Mouse (Mus musculus) lung, embryonic 14.5 days (tissue): Measurements from ENCODE around the gene Tmem150b. TPM values are rescaled to one million over a fixed set of nuclear protein-coding genes. Genes with fewer than 3 reads are reported as not detected.

Experiments
- ATAC-seq: fragments of 200-750 bp; cut with Nextera tagmentation; 2 replicates; pipeline ENCODE4 v1.8.0; 2017; ENCODE audit warnings: mild to moderate bottlenecking, moderate TSS enrichment, moderate library complexity; ENCODE audit not compliant: insufficient read depth
- DNase-seq: peaks from one replicate; pipeline ENCODE4 v3.0.0-alpha.2; 2015
- H3K27ac ChIP-seq: fragments of 300-500 bp; sonication (generic); 2 replicates; pipeline ENCODE4 v1.5.1; 2014; ENCODE audit warnings: low read depth, mild to moderate bottlenecking, moderate library complexity
- H3K27me3 ChIP-seq: fragments of 300-500 bp; sonication (generic); 2 replicates; pipeline ENCODE4 v1.6.1; 2014; ENCODE audit warnings: low read length, control low read depth; ENCODE audit not compliant: insufficient read depth
- H3K36me3 ChIP-seq: fragments of 300-500 bp; sonication (generic); 2 replicates; pipeline ENCODE4 v1.6.1; 2014; ENCODE audit warnings: control low read depth; ENCODE audit not compliant: insufficient read depth
- H3K4me1 ChIP-seq: fragments of 300-500 bp; sonication (generic); 2 replicates; pipeline ENCODE4 v1.6.1; 2014; ENCODE audit warnings: antibody characterized with exemption, control low read depth; ENCODE audit not compliant: insufficient read depth
- H3K4me2 ChIP-seq: fragments of 300-500 bp; sonication (generic); 2 replicates; pipeline ENCODE4 v1.6.1; 2014; ENCODE audit warnings: mild to moderate bottlenecking
- H3K4me3 ChIP-seq: fragments of 300-500 bp; sonication (generic); 2 replicates; pipeline ENCODE4 v1.5.1; 2014; ENCODE audit warnings: low read depth, low read length
- H3K9ac ChIP-seq: fragments of 300-500 bp; sonication (generic); 2 replicates; pipeline ENCODE4 v1.6.1; 2014
- H3K9me3 ChIP-seq: fragments of 300-500 bp; sonication (generic); 2 replicates; pipeline ENCODE4 v1.6.1; 2016; ENCODE audit warnings: low read depth, low read length, control low read depth
- CTCF ChIP-seq: IDR thresholded peaks from 2 replicates; pipeline ENCODE4 v1.5.1; 2016; ENCODE audit warnings: antibody characterized with exemption, low read depth
- WGBS: fragments of 180-500 bp; shearing (Covaris S2); extraction: QIAGEN DNeasy Blood & Tissue Kit; methylation state at CpG from one replicate; pipeline ENCODE4 v1.1.7; 2014; 5-methylcytosine and 5-hydroxymethylcytosine counted together
- polyA plus RNA-seq: library from polyadenylated mRNA; unstranded; fragments of >200 nt; fragmentation: Nextera tagmentation; extraction: Ambion mirVana; gene quantifications from 2 replicates; pipeline ENCODE4 v1.2.1, GENCODE M21; 2014

The Tmem150b gene
- polyA plus RNA-seq, 1 experiment from 2014 or later = not detected

DNA sequence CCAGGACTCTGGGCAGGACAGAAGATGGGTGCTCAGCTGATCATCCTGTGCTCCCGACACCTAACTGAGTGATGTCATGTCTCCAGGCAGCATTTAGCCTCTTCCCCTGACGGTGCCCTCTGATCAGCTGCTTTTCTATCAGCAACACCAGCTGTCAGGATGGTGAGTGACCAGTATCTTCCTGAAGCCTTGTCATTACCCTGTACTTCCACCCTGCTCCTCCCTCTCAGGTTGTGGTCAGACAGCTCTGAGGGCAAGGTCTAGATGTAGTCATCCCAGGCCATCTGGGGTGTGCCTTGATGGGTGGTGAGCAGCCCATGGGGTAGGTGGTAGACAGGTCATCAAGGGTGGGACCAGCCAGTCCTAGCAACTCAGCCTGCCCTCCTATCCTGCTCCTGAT, 24.1 kb upstream of the Tmem150b start:
- no peak overlapping the region for H3K9ac ChIP-seq
- no peak for TF ChIP-seq CTCF
- peaks cover 3% of the 10 kb centered on the region; the same call in 1 of the 2 replicates for H3K4me1 ChIP-seq
- DNase-seq (no peak), ATAC-seq (no peak)
- no peak overlapping the region for H3K4me2 ChIP-seq
- H3K27me3 ChIP-seq = no peaks in the 10 kb centered on the region
- no peak overlapping the region for H3K27ac ChIP-seq
- H3K4me3 ChIP-seq = no peak overlapping the region
- no peaks in the 10 kb centered on the region for H3K9me3 ChIP-seq
- peaks cover 22% of the 10 kb centered on the region for H3K36me3 ChIP-seq
- 78% methylated on average over 2 of the region's 2 CpGs for WGBS

DNA sequence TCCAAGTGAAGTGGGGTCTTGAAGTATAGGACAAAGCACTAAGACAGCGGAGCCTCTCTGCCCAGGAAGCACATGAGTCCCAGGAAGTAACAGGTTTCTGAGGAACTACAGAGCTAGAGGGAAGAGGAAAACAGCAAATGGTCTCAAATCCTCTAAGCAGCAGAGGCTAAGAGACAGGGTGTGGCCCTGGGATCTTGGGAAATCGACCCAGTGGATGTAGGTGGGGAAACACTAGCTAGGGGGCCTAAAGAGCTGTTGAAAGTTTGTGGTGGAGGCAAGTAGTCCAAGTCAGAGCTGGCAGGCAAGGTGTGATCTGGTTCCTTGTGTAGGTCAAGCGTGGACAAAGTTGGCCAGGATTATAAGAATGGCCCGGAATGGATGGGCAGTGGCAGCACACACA, 23.3 kb upstream of the Tmem150b start:
- DNase-seq (no peak), ATAC-seq (no peak)
- peaks cover 27% of the 10 kb centered on the region for H3K36me3 ChIP-seq
- no peak overlapping the region for H3K4me3 ChIP-seq
- no peak overlapping the region for H3K9ac ChIP-seq
- H3K27me3 ChIP-seq = no peaks in the 10 kb centered on the region
- no peak for TF ChIP-seq CTCF
- peaks cover 3% of the 10 kb centered on the region; the same call in 1 of the 2 replicates for H3K4me1 ChIP-seq
- no peaks in the 10 kb centered on the region for H3K9me3 ChIP-seq
- no peak overlapping the region for H3K4me2 ChIP-seq
- 69% methylated on average over 4 of the region's 4 CpGs for WGBS
- H3K27ac ChIP-seq = no peak overlapping the region; the same call in 1 of the 2 replicates

DNA sequence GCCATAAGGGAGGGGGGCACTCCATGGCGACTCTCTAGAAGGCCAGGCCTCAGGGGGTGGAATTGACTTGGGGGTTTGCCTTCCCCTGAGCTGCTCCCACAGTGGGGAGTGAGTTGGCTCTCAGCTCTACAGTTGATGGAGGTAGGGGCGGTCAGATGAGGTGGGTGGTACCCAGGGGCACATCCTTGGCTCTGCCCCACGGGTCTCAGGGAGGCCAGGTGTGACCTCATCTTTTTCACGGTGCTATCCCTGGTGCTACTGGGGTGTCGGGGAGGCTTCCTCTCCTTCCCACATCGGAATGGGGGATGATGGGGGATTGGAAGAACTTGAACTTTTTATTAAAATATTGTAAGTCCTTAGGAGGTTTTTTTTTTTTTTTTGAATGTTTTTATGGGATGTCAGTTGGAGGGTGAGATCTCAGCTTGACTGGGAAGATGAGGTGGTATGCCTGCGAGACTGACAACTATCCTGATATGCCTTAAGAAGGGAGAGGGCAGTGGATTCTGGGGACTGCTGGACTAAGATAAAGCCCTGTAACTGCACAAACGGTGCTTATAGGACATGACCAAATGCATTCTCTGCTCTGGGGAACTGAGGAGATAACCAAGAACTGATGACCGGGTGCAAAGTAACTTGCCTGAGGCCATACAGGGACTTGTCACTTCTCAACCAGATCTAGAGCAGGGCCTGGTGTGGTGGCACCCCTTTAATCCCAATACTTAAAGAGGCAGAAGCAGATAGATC, 22.3 kb upstream of the Tmem150b start:
- Histone ChIP-seq H3K27ac (no peak overlapping the region), H3K36me3 (peaks cover 36% of the 10 kb centered on the region), H3K4me2 (no peak overlapping the region), H3K9ac (no peak overlapping the region), H3K27me3 (no peaks in the 10 kb centered on the region), H3K9me3 (no peaks in the 10 kb centered on the region), H3K4me3 (no peak overlapping the region), H3K4me1 (peaks cover 3% of the 10 kb centered on the region; the same call in 1 of the 2 replicates)
- no peak for TF ChIP-seq CTCF
- DNase-seq (no peak), ATAC-seq (no peak)
- WGBS = 59% methylated on average over 9 of the region's 9 CpGs

DNA sequence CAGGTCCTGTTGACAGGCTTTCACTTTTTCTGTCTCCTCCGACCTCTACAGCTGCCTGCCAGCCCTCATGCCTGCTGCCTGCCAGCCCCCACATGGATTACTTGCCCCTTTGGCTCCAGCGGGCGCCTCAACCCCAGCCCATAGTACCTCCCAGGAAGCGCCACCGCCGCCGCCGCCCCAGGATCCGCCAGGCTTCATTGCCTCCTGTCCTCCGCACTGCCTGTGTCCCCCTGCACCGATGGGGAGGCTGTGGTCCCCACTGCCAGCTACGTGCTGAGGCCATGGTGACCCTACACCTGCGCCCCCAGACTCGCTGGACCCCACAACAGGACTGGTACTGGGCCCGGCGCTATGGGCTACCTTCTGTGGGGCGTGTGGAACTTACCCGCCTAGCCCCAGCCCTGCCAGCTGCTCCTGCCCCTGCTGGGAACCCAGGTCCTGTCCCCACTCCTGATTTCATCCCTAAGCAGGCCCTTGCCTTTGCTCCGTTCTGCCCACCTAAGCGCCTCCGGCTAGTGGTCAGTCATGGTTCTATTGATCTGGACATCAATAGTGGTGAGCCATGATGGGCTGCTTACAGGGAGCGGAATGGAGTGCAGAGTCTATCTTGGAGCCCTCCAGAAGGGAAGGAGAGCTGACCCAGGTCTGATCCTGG, 21.4 kb upstream of the Tmem150b start:
- WGBS = 85% methylated on average over 22 of the region's 22 CpGs
- Histone ChIP-seq H3K4me1 (no peaks in the 10 kb centered on the region), H3K27ac (no peak overlapping the region), H3K4me3 (no peak overlapping the region), H3K36me3 (peaks cover 39% of the 10 kb centered on the region), H3K4me2 (no peak overlapping the region), H3K9me3 (no peaks in the 10 kb centered on the region), H3K27me3 (no peaks in the 10 kb centered on the region), H3K9ac (no peak overlapping the region)
- DNase-seq = no peak
- no peak for ATAC-seq
- no peak for TF ChIP-seq CTCF

DNA sequence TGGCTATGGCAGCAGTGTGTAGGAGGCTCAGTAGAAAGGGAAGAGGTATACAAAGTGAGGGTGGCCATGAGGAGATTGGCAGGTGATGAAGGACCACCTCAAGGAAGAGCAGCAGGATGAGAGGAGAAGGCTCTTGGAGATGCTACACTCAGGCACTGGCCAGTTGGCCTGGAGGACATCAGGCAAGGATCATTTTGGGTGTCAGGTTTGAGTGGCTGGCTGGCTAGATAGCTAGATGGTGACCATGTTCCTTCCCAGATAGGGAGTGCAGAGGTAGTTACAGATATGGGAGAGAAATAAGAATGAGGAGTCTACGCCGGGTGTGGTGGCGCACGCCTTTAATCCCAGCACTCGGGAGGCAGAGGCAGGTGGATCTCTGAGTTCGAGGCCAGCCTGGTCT, 19.8 kb upstream of the Tmem150b start:
- WGBS = 96% methylated on average over 6 of the region's 6 CpGs

DNA sequence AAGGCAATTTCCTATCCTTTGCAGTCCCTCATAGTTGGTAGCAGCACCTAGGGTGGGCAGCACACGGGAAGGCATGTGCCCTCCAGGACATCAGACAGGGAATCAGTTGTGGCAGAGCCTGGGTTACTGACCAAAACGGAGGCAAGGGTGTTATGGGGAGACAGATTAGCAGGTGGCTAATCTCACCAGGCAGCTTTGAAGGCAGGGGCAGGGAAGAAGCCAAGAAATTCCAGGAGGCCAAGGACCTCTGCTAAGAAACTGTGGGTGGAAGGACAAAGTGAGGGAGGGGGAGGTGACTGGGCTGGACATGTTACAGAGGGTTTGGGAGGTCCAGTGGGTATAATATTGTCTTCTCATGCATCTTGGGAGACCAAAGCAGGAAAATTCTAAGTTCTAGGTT, 18.3 kb upstream of the Tmem150b start:
- 53% methylated on average over 2 of the region's 2 CpGs for WGBS
- ATAC-seq (no peak), DNase-seq (peak; percentile 47)
- Histone ChIP-seq H3K27me3 (no peaks in the 10 kb centered on the region), H3K4me3 (no peak overlapping the region), H3K4me2 (peak overlapping the region; percentile 21; the same call in 1 of the 2 replicates), H3K4me1 (peaks cover 5% of the 10 kb centered on the region; the same call in 1 of the 2 replicates), H3K9me3 (no peaks in the 10 kb centered on the region), H3K36me3 (peaks cover 39% of the 10 kb centered on the region), H3K9ac (no peak overlapping the region), H3K27ac (no peak overlapping the region)
- no peak for TF ChIP-seq CTCF

More for the DNA sequence above, 19.8 kb upstream of the Tmem150b start:
- Histone ChIP-seq H3K36me3 (peaks cover 39% of the 10 kb centered on the region), H3K4me1 (no peaks in the 10 kb centered on the region), H3K27me3 (no peaks in the 10 kb centered on the region), H3K4me2 (no peak overlapping the region), H3K4me3 (no peak overlapping the region), H3K9ac (no peak overlapping the region), H3K9me3 (no peaks in the 10 kb centered on the region), H3K27ac (no peak overlapping the region)
- DNase-seq (no peak), ATAC-seq (no peak)
- no peak for TF ChIP-seq CTCF

DNA sequence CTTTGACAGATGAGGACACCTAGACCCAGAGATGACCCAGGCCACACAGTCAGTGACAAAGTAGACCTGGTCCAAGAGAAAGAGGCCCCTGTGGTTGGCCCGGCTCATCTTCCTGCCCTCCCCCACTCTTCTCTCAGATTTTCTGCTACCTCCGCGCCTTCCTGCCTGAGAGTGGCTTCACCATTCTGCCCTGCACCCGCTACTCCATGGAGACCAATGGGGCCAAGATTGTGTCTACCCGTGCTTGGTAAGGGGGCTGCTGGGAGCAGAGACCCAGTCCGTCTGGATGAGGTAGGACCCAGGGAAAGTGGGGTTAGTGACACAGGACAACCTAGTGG, 17.4 kb upstream of the Tmem150b start:
- peak overlapping the region; percentile 86 for H3K4me2 ChIP-seq
- whole genome bisulfite sequencing = 62% methylated on average over 6 of the region's 6 CpGs

More for the DNA sequence above, 17.4 kb upstream of the Tmem150b start:
- Histone ChIP-seq H3K4me3 (no peak overlapping the region), H3K27me3 (no peaks in the 10 kb centered on the region), H3K36me3 (peaks cover 39% of the 10 kb centered on the region), H3K27ac (no peak overlapping the region), H3K9me3 (no peaks in the 10 kb centered on the region), H3K4me1 (peaks cover 5% of the 10 kb centered on the region; the same call in 1 of the 2 replicates), H3K9ac (peak overlapping the region; percentile 15; the same call in 1 of the 2 replicates)
- DNase-seq (no peak), ATAC-seq (no peak)
- no peak for TF ChIP-seq CTCF
